Mouse (Mus musculus) heart, embryonic 16.5 days (tissue): ENCODE results near the gene Hspb6. TPM values are rescaled to one million over a fixed set of nuclear protein-coding genes. Genes with fewer than 3 reads are reported as not detected.

Experiments
- ATAC-seq: fragments of 200-750 bp; cut with Nextera tagmentation; replicated peaks from 2 replicates; pipeline ENCODE4 v1.8.0; 2017; ENCODE audit warnings: moderate number of reproducible peaks; ENCODE audit not compliant: insufficient read depth, low FRiP score; ENCODE audit errors: extremely low read depth
- H3K27ac ChIP-seq: fragments of 300-500 bp; sonication (generic); 2 replicates; pipeline ENCODE4 v1.5.1; 2014; ENCODE audit warnings: mild to moderate bottlenecking, low read length, control low read depth, moderate library complexity
- H3K27me3 ChIP-seq: fragments of 300-500 bp; sonication (generic); 2 replicates; pipeline ENCODE4 v1.6.1; 2014; ENCODE audit warnings: low read length, mixed read lengths; ENCODE audit not compliant: control insufficient read depth, insufficient read depth
- H3K36me3 ChIP-seq: fragments of 300-500 bp; sonication (generic); 2 replicates; pipeline ENCODE4 v1.6.1; 2014; ENCODE audit not compliant: control insufficient read depth, insufficient read depth
- H3K4me1 ChIP-seq: fragments of 300-500 bp; sonication (generic); 2 replicates; pipeline ENCODE4 v1.6.1; 2014; ENCODE audit warnings: low read length, mixed read lengths; ENCODE audit not compliant: control insufficient read depth, insufficient read depth
- H3K4me2 ChIP-seq: fragments of 300-500 bp; sonication (generic); 2 replicates; pipeline ENCODE4 v1.6.1; 2014; ENCODE audit warnings: low read depth, mild to moderate bottlenecking, control low read depth, low read length
- H3K4me3 ChIP-seq: fragments of 300-500 bp; sonication (generic); 2 replicates; pipeline ENCODE4 v1.5.1; 2014; ENCODE audit warnings: mild to moderate bottlenecking, control low read depth, low read length
- H3K9ac ChIP-seq: fragments of 300-500 bp; sonication (generic); 2 replicates; pipeline ENCODE4 v1.6.1; 2014; ENCODE audit warnings: low read length, control low read depth
- H3K9me3 ChIP-seq: fragments of 300-500 bp; sonication (generic); replicated peaks from 2 replicates; pipeline ENCODE4 v1.6.1; 2016; ENCODE audit warnings: low read length; ENCODE audit not compliant: control insufficient read depth
- WGBS: fragments of 180-500 bp; shearing (Covaris S2); extraction: QIAGEN DNeasy Blood & Tissue Kit; methylation state at CpG from one replicate; pipeline ENCODE4 v1.1.7; 2014; 5-methylcytosine and 5-hydroxymethylcytosine counted together
- polyA plus RNA-seq: library from polyadenylated mRNA; unstranded; fragments of >200 nt; fragmentation: Nextera tagmentation; extraction: Ambion mirVana; gene quantifications from 2 replicates; pipeline ENCODE4 v1.2.1, GENCODE M21; 2015

Gene Hspb6
- polyA plus RNA-seq, 1 experiment from 2014 or later: 205 TPM

- Histone ChIP-seq H3K4me1 (peaks cover 17% of the 10 kb centered on the region), H3K27me3 (no peaks in the 10 kb centered on the region), H3K27ac (peak within 1 kb of the TSS; percentile 80), H3K4me2 (peak within 1 kb of the TSS; percentile 98), H3K9me3 (no peaks in the 10 kb centered on the region), H3K36me3 (peaks cover 22% of the 10 kb centered on the region), H3K4me3 (peak within 1 kb of the TSS; percentile 71), H3K9ac (peak within 1 kb of the TSS; percentile 88)
- WGBS: under 1% methylated on average over 54 of the region's 68 CpGs
- ATAC-seq: peak; percentile 95
Measured at GRCm38 (mm10) chr7:30588676-30589434, 36.9 kb downstream of the Hspb6 start, which contains the start of gene Kmt2b. TSS of gene Kmt2b (minus strand) at chr7:30588726.

GRCm38 (mm10) chr7:30589435-30590301 is 37.7 kb downstream of the Hspb6 start:
- peaks cover 16% of the 10 kb centered on the region for H3K36me3 ChIP-seq
- peak overlapping the region; percentile 71 for H3K4me3 ChIP-seq
- 29% methylated on average over 40 of the region's 40 CpGs for WGBS
- no peaks in the 10 kb centered on the region for H3K27me3 ChIP-seq
- H3K27ac ChIP-seq: peak overlapping the region; percentile 80
- no peaks in the 10 kb centered on the region for H3K9me3 ChIP-seq
- peak overlapping the region; percentile 88 for H3K9ac ChIP-seq
- peak overlapping the region; percentile 90 for H3K4me2 ChIP-seq
- peaks cover 17% of the 10 kb centered on the region for H3K4me1 ChIP-seq
- ATAC-seq: peak; percentile 59

- H3K36me3 ChIP-seq: peaks cover 6% of the 10 kb centered on the region
- no peak overlapping the region for H3K4me3 ChIP-seq
- 82% methylated on average over 9 of the region's 9 CpGs for WGBS
- no peak for ATAC-seq
- H3K4me2 ChIP-seq: no peak overlapping the region
- no peaks in the 10 kb centered on the region for H3K9me3 ChIP-seq
- H3K27me3 ChIP-seq: no peaks in the 10 kb centered on the region
- H3K27ac ChIP-seq: no peak overlapping the region
- peaks cover 17% of the 10 kb centered on the region for H3K4me1 ChIP-seq
- no peak overlapping the region for H3K9ac ChIP-seq
Measured at GRCm38 (mm10) chr7:30590927-30591604, 39.1 kb downstream of the Hspb6 start.

GRCm38 (mm10) chr7:30591605-30591951 is 39.6 kb downstream of the Hspb6 start:
- no peaks in the 10 kb centered on the region for H3K9me3 ChIP-seq
- no peak overlapping the region for H3K4me2 ChIP-seq
- ATAC-seq: no peak
- no peaks in the 10 kb centered on the region for H3K27me3 ChIP-seq
- no peak overlapping the region for H3K9ac ChIP-seq
- WGBS: 62% methylated on average over 4 of the region's 4 CpGs
- no peak overlapping the region for H3K4me3 ChIP-seq
- H3K27ac ChIP-seq: no peak overlapping the region
- peaks cover under 1% of the 10 kb centered on the region for H3K36me3 ChIP-seq
- H3K4me1 ChIP-seq: peaks cover 17% of the 10 kb centered on the region

- no peak for ATAC-seq
- Histone ChIP-seq H3K9me3 (no peaks in the 10 kb centered on the region), H3K9ac (no peak overlapping the region), H3K27ac (no peak overlapping the region), H3K27me3 (no peaks in the 10 kb centered on the region), H3K4me1 (peaks cover 7% of the 10 kb centered on the region; the same call in 1 of the 2 replicates), H3K36me3 (no peaks in the 10 kb centered on the region), H3K4me3 (no peak overlapping the region), H3K4me2 (no peak overlapping the region)
- 30% methylated on average over 5 of the region's 5 CpGs for WGBS
Measured at GRCm38 (mm10) chr7:30592772-30593423, 40.9 kb downstream of the Hspb6 start.

- WGBS: 73% methylated on average over 10 of the region's 10 CpGs
- Histone ChIP-seq H3K4me2 (no peak overlapping the region), H3K27ac (no peak overlapping the region), H3K9me3 (no peaks in the 10 kb centered on the region), H3K9ac (no peak overlapping the region), H3K4me3 (no peak overlapping the region), H3K4me1 (peaks cover 7% of the 10 kb centered on the region; the same call in 1 of the 2 replicates), H3K27me3 (no peaks in the 10 kb centered on the region), H3K36me3 (no peaks in the 10 kb centered on the region)
- no peak for ATAC-seq
Measured at GRCm38 (mm10) chr7:30593579-30594509, 41.9 kb downstream of the Hspb6 start.

GRCm38 (mm10) chr7:30594510-30595024 is 42.6 kb downstream of the Hspb6 start:
- H3K4me1 ChIP-seq: peaks cover 8% of the 10 kb centered on the region; the same call in 1 of the 2 replicates
- no peaks in the 10 kb centered on the region for H3K27me3 ChIP-seq
- H3K36me3 ChIP-seq: no peaks in the 10 kb centered on the region
- no peaks in the 10 kb centered on the region for H3K9me3 ChIP-seq
- ATAC-seq: no peak
- no peak overlapping the region for H3K4me2 ChIP-seq
- H3K9ac ChIP-seq: no peak overlapping the region
- H3K4me3 ChIP-seq: no peak overlapping the region
- 55% methylated on average over 4 of the region's 4 CpGs for WGBS
- no peak overlapping the region for H3K27ac ChIP-seq
